Mouse (Mus musculus) neural tube, embryonic 14.5 days (tissue): Measurements from ENCODE around the gene Nrip1. TPM values are rescaled to one million over a fixed set of nuclear protein-coding genes. Genes with fewer than 3 reads are reported as not detected.

Experiments used
- ATAC-seq: fragments of 200-750 bp; cut with Nextera tagmentation; 2 replicates; pipeline ENCODE4 v1.8.0; 2017; ENCODE audit warnings: low read depth, mild to moderate bottlenecking, moderate TSS enrichment, moderate library complexity
- H3K27ac ChIP-seq: fragments of 300-500 bp; sonication (generic); 2 replicates; pipeline ENCODE4 v1.5.1; 2014; ENCODE audit warnings: low read depth, mild to moderate bottlenecking, control low read depth, low read length, moderate library complexity, mixed read lengths
- H3K27me3 ChIP-seq: fragments of 300-500 bp; sonication (generic); 2 replicates; pipeline ENCODE4 v1.6.1; 2014; ENCODE audit warnings: low read length; ENCODE audit not compliant: control insufficient read depth, insufficient read depth
- H3K36me3 ChIP-seq: fragments of 300-500 bp; sonication (generic); 2 replicates; pipeline ENCODE4 v1.6.1; 2014; ENCODE audit warnings: low read length, mixed read lengths; ENCODE audit not compliant: control insufficient read depth, insufficient read depth
- H3K4me1 ChIP-seq: fragments of 300-500 bp; sonication (generic); 2 replicates; pipeline ENCODE4 v1.6.1; 2014; ENCODE audit warnings: low read length; ENCODE audit not compliant: control insufficient read depth, insufficient read depth
- H3K4me2 ChIP-seq: fragments of 300-500 bp; sonication (generic); 2 replicates; pipeline ENCODE4 v1.6.1; 2014; ENCODE audit warnings: mild to moderate bottlenecking, low read depth, low read length, control low read depth
- H3K4me3 ChIP-seq: fragments of 300-500 bp; sonication (generic); 2 replicates; pipeline ENCODE4 v1.5.1; 2014; ENCODE audit warnings: low read depth, low read length, control low read depth, mixed read lengths
- H3K9ac ChIP-seq: fragments of 300-500 bp; sonication (generic); replicated peaks from 2 replicates; pipeline ENCODE4 v1.6.1; 2014; ENCODE audit warnings: low read depth, mild to moderate bottlenecking, control low read depth, low read length, mixed read lengths
- H3K9me3 ChIP-seq: fragments of 300-500 bp; sonication (generic); 2 replicates; pipeline ENCODE4 v1.6.1; 2016; ENCODE audit warnings: low read length; ENCODE audit not compliant: control insufficient read depth
- WGBS: fragments of 180-500 bp; shearing (Covaris S2); extraction: QIAGEN DNeasy Blood & Tissue Kit; methylation state at CpG from one replicate; pipeline ENCODE4 v1.1.7; 2014; 5-methylcytosine and 5-hydroxymethylcytosine counted together
- polyA plus RNA-seq: library from polyadenylated mRNA; unstranded; fragments of >200 nt; fragmentation: Nextera tagmentation; extraction: Ambion mirVana; gene quantifications from 2 replicates; pipeline ENCODE4 v1.2.1, GENCODE M21; 2014

The Nrip1 gene
- polyA plus RNA-seq, 1 experiment from 2014 or later = 36.1 TPM

GRCm38 (mm10) chr16:76344761-76345368, 28.8 kb downstream of the Nrip1 start:
- 91% methylated on average over 3 of the region's 3 CpGs for whole genome bisulfite sequencing
- Histone ChIP-seq H3K4me2 (no peak overlapping the region), H3K4me1 (no peaks in the 10 kb centered on the region), H3K36me3 (no peaks in the 10 kb centered on the region), H3K27ac (no peak overlapping the region), H3K9me3 (no peaks in the 10 kb centered on the region), H3K4me3 (no peak overlapping the region), H3K27me3 (no peaks in the 10 kb centered on the region), H3K9ac (no peak overlapping the region)
- no peak for ATAC-seq

- H3K9me3 ChIP-seq = no peaks in the 10 kb centered on the region
- H3K4me2 ChIP-seq = no peak overlapping the region
- no peaks in the 10 kb centered on the region for H3K4me1 ChIP-seq
- 93% methylated on average over 2 of the region's 2 CpGs for WGBS
- H3K27ac ChIP-seq = no peak overlapping the region
- ATAC-seq = no peak
- no peaks in the 10 kb centered on the region for H3K36me3 ChIP-seq
- no peak overlapping the region for H3K4me3 ChIP-seq
- H3K27me3 ChIP-seq = no peaks in the 10 kb centered on the region
- no peak overlapping the region for H3K9ac ChIP-seq
Measured at GRCm38 (mm10) chr16:76344030-76344429, 29.6 kb downstream of the Nrip1 start.

DNA sequence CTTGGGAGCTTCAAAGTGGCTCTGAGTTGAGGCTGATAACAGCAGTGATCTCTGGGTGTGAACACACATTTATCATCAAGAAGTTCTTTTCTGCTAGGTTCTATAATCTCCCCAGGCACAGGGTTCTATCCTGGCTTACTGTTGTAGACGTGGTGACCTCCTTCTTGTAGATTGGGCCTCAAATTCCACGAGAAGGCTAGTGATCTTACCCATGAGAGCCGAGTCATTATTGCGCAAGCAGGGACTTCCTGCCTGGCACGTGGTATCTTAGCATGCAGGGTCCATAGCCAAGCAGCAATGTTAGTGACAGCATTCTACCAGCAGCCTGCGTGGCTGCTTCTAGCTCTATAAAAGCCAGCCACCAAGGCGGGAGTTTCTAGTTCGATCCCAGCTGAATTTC, 32.0 kb downstream of the Nrip1 start:
- no peaks in the 10 kb centered on the region for H3K9me3 ChIP-seq
- H3K27ac ChIP-seq = no peak overlapping the region
- ATAC-seq = no peak
- no peaks in the 10 kb centered on the region for H3K27me3 ChIP-seq
- H3K4me1 ChIP-seq = no peaks in the 10 kb centered on the region
- 87% methylated on average over 8 of the region's 8 CpGs for WGBS
- H3K4me2 ChIP-seq = no peak overlapping the region
- no peaks in the 10 kb centered on the region for H3K36me3 ChIP-seq
- H3K4me3 ChIP-seq = no peak overlapping the region
- H3K9ac ChIP-seq = no peak overlapping the region

GRCm38 (mm10) chr16:76339256-76339655, 34.4 kb downstream of the Nrip1 start:
- no peak overlapping the region for H3K4me2 ChIP-seq
- H3K36me3 ChIP-seq = no peaks in the 10 kb centered on the region
- no peaks in the 10 kb centered on the region for H3K4me1 ChIP-seq
- no peaks in the 10 kb centered on the region for H3K27me3 ChIP-seq
- H3K27ac ChIP-seq = no peak overlapping the region
- H3K9ac ChIP-seq = no peak overlapping the region
- ATAC-seq = no peak
- H3K9me3 ChIP-seq = no peaks in the 10 kb centered on the region
- 86% methylated on average over 10 of the region's 10 CpGs for WGBS
- H3K4me3 ChIP-seq = no peak overlapping the region

- Histone ChIP-seq H3K9me3 (no peaks in the 10 kb centered on the region), H3K36me3 (no peaks in the 10 kb centered on the region), H3K27ac (no peak overlapping the region), H3K27me3 (no peaks in the 10 kb centered on the region), H3K4me1 (no peaks in the 10 kb centered on the region), H3K4me2 (no peak overlapping the region), H3K4me3 (no peak overlapping the region), H3K9ac (no peak overlapping the region)
- no peak for ATAC-seq
- WGBS = 89% methylated on average over 7 of the region's 7 CpGs
Measured at GRCm38 (mm10) chr16:76337351-76337750, 36.3 kb downstream of the Nrip1 start.

DNA sequence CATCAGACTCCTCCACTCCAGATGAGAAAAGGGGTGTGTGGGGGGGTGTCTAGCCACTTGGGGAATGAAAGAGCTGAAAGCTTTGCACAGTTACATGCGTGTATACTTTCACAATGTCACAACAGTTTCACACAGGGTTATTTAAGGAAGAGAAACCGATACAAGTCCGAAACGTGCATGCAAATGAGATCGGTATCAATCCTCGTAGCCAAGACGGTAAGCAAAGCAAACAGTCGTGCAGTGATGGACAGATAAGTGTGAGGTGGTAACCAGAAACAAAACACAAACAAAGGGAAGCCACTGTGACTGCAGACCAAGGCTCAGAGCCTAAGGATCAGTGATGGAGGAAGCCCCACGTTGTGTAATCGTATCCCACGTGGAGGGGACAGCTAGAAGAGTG, 36.7 kb downstream of the Nrip1 start:
- H3K9me3 ChIP-seq = no peaks in the 10 kb centered on the region
- H3K4me1 ChIP-seq = no peaks in the 10 kb centered on the region
- ATAC-seq = no peak
- no peak overlapping the region for H3K4me3 ChIP-seq
- no peak overlapping the region for H3K4me2 ChIP-seq
- no peak overlapping the region for H3K27ac ChIP-seq
- H3K36me3 ChIP-seq = no peaks in the 10 kb centered on the region
- WGBS = 97% methylated on average over 11 of the region's 11 CpGs
- no peak overlapping the region for H3K9ac ChIP-seq
- H3K27me3 ChIP-seq = no peaks in the 10 kb centered on the region

DNA sequence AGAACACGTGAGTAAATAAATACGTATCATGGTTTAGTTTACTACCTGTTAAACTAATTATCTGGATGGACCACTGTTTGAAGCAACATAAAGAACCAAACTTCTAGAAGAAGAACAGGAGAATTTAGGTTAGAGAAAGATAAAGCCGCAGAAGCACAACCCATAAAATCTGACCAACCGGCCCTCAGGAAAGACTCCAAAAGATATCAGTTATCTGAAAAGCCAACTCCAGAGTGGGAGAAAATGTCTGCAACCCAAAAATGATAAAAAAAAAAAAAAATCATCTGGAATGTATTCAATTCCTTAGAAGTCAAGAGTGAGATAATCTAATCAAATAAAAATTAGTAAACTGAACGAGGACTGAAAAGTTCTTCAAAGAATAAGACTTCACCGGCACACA, 37.7 kb downstream of the Nrip1 start:
- WGBS = 97% methylated on average over 6 of the region's 6 CpGs
- Histone ChIP-seq H3K36me3 (no peaks in the 10 kb centered on the region), H3K4me3 (no peak overlapping the region), H3K9ac (no peak overlapping the region), H3K4me2 (no peak overlapping the region), H3K4me1 (no peaks in the 10 kb centered on the region), H3K9me3 (no peaks in the 10 kb centered on the region), H3K27ac (no peak overlapping the region), H3K27me3 (no peaks in the 10 kb centered on the region)
- no peak for ATAC-seq

DNA sequence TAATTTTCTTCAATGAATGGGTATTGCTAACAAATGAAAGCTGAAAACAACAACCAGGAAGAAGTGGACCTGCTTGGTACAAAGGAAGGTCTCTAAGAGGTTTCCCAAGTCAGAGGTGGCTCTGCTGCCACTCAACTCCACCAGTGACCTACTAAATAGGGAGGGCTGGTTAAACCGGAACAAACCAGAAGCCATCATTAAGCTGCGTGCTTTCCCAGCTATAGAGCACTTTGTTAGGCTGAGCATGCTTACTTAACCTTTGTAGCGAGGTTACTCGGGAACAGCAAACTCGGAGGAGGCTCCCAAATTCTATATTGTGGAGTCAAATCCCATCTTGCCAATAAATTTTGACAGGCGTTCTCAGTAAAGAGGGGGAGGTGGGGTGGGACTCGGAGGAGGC, 41.5 kb downstream of the Nrip1 start:
- Histone ChIP-seq H3K4me2 (no peak overlapping the region), H3K9me3 (no peaks in the 10 kb centered on the region), H3K27ac (no peak overlapping the region), H3K27me3 (no peaks in the 10 kb centered on the region), H3K4me3 (no peak overlapping the region), H3K9ac (no peak overlapping the region), H3K4me1 (no peaks in the 10 kb centered on the region), H3K36me3 (no peaks in the 10 kb centered on the region)
- ATAC-seq = no peak
- 48% methylated on average over 7 of the region's 7 CpGs for WGBS

DNA sequence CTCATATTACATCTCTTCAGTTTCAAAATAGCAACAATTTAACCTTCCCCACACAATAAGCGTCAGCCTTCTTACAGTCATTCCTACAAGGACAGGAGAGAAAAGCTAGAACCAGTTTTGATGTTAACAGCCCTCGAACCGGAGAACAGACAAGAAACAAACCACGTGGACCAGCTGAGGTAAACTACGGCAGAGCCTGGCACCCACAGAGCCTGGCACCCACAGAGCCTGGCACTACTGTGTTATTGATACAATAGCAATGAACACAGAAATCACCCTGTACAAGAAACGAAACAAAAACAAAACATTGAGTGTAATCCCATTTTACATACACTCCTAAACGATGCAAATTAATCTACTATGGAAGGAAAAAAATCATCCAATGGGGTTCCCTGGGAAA, 42.4 kb downstream of the Nrip1 start:
- Histone ChIP-seq H3K27me3 (no peaks in the 10 kb centered on the region), H3K9me3 (no peaks in the 10 kb centered on the region), H3K36me3 (no peaks in the 10 kb centered on the region), H3K4me3 (no peak overlapping the region), H3K4me1 (no peaks in the 10 kb centered on the region), H3K9ac (no peak overlapping the region), H3K4me2 (no peak overlapping the region), H3K27ac (no peak overlapping the region)
- no peak for ATAC-seq
- WGBS = 96% methylated on average over 7 of the region's 7 CpGs
